Mouse (Mus musculus) T-cell, adult 66 days (primary cell): ENCODE results near the gene Ugt2b35. TPM values are rescaled to one million over a fixed set of nuclear protein-coding genes. Genes with fewer than 3 reads are reported as not detected.

Experiments used
- total RNA-seq, 2 experiments: library from RNA; stranded (reverse); gene quantifications; 3 replicates in 1 of 2; 4 replicates in 1 of 2; pipeline ENCODE4 v1.2.4; 2023

The Ugt2b35 gene
- not detected for total RNA-seq

GRCm38 (mm10) chr5:87000395-87001073 lies at the start of gene Ugt2b35:
Gene Ugt2b35 (plus strand): TSS chr5:87000860.

Other genes with a start within 250 kb of the Ugt2b35 start
- 100 to 1,000 TPM; 231 to 279 TPM for gene Ythdc1, start 196.6 kb upstream of the Ugt2b35 start, total RNA-seq
- gene Ugt2b34, start 93.9 kb upstream of the Ugt2b35 start, total RNA-seq = not detected
- not detected for gene Ugt2b1, start 74.3 kb upstream of the Ugt2b35 start, total RNA-seq
- gene Ugt2b36, start 91.7 kb downstream of the Ugt2b35 start, total RNA-seq = not detected
- not detected for gene Ugt2b5, start 139.5 kb downstream of the Ugt2b35 start, total RNA-seq